Mouse (Mus musculus) gastrocnemius, adult 8-10 months (tissue): ENCODE results near the gene Ing4. TPM values are rescaled to one million over a fixed set of nuclear protein-coding genes. Genes with fewer than 3 reads are reported as not detected.
"Not testable (repeated sequence)": the region's sequence is repeated elsewhere in the genome, so short reads cannot be mapped to it uniquely, and the experiment has no call there.

Source experiments
- DNase-seq, 2 experiments: peaks; one replicate each; pipeline ENCODE4 v3.0.0; 2022; ENCODE audit warnings: low spot score in 2 of 2
- total RNA-seq, 4 experiments: library from RNA; stranded (reverse); gene quantifications; 2 replicates each; pipeline ENCODE4 v1.2.4; 2022

Ing4 gene
- 10 to 100 TPM; 19.8 to 22.3 (median 20.7) TPM for total RNA-seq

DNA sequence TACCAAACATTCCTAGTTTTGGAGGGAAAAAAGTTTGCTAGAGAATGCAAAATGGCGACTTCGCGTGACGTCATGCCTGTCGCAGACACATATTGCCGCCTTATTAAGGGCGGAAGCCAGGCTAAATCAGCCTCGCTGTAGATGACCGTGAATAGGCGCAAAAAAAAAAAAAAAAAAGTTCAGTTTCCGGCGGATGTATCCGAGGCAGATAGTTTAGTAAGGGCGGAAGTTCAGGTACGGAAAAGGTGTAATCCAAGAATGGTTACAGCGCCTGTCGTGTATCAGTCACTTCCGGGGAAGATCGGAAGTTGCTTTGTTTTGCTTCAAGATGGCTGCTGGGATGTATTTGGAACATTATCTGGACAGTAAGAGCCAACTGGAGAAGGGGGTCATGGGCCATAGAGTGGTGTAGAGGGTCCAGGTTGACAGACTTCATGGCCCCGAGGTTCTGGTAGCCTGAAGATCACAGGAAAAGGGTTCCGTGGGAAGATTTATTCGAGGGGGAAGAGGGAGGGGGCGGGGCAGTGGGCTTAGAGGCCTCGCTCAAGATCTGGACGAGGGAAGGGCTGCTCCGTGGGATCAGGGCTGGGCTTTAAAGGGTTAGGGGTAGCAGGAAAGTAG is at the start of gene Ing4:
Gene Ing4 (plus strand): TSS at position 228 of the 621 bp plus-strand sequence.
- DNase-seq = peak; percentile 74 to 86

GRCm38 (mm10) chr6:124992241-124992640 is 47.3 kb upstream of the Ing4 start:
- DNase-seq = no peak

DNA sequence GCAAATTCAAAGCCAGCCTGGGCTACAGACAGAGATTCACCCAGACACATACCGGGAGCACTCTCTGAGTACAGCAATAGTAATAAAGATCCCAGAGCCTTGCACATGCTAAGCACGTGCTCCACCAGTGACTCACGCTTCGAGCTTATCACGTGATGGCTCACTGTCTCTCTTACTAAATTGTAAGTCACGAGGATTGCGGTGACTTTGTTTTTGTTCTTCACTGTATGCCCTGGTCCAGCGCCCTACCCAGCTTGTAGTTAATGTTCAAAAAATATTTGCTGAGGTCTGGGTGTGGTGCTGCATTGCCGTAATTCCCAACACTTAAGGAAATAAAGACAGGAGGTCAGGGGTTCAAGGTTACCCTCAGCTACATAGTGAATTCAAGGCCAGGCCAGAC is 46.2 kb upstream of the Ing4 start:
- DNase-seq = no peak

DNA sequence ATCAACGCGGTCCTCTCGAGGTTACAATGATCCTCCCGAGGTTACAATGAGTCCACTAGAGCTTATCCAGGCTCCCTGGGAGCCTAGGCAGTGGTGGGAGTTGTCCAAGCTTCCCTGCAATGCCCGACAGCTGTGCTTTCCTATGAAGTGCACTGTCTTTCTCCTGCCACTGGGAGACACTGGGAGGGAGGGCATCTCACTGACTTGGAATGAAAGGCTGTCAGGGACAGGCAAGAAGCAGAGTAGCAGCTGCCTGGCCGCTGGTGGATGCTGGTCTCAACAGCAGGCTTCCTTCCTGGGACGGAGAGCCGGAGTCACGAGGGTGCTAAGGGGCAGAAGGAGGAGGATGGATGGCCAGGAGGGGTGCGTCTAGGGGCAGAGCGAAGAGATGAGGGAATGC is 45.7 kb upstream of the Ing4 start:
- no peak for DNase-seq

DNA sequence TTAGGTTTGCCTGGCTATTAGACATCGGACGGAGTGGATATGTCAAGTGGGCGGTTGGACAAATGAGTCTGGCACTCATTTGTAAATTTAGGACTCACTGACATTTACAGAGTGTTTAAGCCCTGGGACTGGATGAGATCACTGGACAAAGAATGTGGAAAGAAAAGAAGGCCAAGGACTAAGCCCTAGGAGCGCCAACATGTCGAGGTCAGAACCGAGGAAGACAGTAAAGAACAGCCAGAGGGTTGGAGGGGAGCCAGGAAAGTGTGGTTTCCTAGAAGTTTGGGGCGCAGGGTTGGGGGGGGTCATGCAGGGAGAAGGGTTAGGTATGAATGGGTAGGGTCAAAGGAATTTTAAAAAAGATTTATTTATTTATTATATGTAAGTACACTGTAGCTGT is 44.3 kb upstream of the Ing4 start:
- DNase-seq = no peak

- no peak for DNase-seq
These were observed 43.6 kb upstream of the Ing4 start for GRCm38 (mm10) chr6:124995831-124996403.

DNA sequence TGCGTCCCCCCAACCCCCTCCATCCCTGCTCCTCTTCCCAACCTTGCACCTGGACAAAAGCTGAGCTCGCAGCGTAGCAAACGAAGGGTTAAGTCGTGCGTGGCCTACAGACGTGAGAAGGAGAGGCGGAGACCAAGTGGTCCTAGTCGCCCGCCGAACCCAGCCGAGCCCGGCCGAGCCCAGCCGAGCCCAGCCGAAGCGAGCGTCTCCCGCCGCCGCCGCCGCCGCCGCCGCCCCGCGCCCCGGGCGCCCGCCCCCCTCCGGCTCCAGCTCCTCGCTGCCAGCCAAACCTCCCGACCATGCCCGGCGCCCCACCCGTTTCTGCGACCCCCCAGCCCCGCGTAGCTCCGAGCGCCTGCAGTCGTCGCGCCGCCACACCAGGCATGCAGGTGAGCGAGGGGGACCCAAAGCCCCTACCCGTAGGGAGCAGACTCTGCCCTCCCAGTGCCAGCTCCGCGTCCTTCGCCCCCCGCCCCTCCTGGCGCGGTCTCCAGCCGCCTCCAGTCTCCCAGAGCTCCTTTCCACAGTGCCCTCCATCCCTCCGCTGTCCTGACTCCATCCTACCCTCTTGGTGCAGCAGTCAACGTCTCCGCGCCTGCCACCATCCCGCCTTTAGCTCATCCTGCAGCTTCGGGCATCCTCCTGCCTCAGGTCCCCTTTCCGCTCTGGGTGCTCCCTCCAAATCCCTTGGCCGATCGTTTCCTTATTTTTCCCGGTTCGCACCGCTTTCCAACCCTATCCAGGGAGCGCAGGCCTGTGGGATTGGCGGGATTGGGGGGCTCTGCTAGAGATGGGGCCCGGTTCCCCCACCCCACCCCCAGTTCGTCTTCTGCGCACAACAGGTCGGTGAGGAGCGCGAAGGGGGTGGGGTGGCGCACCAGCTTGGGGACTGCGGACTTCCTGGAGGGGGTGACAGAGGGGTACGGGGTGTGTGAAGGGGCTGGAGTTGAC is 42.7 kb upstream of the Ing4 start, which contains the start of gene Pianp:
Gene Pianp (plus strand): TSS at position 144 of the 951 bp plus-strand sequence.
- DNase-seq = peak in 1 of 2 experiments; percentile 17

DNA sequence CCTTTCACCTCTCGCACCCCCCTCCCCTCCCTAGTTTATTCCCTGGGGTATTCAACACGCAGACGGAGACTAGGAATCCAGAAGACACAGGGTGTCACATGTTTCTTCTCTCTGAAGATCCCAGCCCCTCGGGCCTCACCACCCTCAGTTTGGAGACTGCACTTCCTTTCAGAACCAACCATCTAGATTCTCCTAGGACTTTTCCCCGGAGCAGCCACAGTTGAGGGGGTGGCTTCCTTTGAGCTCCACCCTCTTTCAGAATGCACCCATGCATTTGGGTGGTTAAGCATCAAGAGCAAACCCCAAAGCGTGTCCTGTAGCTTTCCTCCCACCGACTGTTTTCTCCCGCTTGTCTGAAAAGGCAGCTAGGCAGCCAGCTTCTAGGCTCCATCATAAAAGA is 41.5 kb upstream of the Ing4 start:
- DNase-seq = no peak

DNA sequence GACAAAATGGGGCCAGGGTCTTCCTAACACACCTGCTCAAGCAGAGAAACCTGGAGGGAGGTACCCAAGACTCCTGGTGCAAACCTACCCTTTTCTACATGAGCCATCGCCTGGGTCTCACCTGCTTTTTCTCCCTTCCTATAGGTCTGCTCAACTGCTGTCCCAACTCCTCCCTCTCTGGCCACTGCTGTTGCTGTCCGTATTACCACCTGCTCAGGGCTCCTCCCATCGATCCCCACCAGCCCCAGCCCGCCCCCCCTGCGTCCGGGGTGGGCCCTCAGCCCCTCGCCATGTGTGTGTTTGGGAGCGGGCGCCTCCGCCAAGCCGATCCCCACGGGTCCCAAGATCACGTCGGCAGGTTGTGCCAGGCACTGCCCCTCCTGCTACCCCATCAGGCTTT is 40.5 kb upstream of the Ing4 start:
- DNase-seq = no peak

GRCm38 (mm10) chr6:124999546-124999945 is 40.0 kb upstream of the Ing4 start:
- no peak for DNase-seq

GRCm38 (mm10) chr6:125003706-125004105 is 35.9 kb upstream of the Ing4 start:
- no peak for DNase-seq

GRCm38 (mm10) chr6:125005086-125005485 is 34.5 kb upstream of the Ing4 start:
- no peak for DNase-seq

GRCm38 (mm10) chr6:125008060-125008459 is 31.5 kb upstream of the Ing4 start:
- no peak for DNase-seq

- peak; percentile 96 to 97 for DNase-seq
These were observed 30.9 kb upstream of the Ing4 start for GRCm38 (mm10) chr6:125008586-125009128.

GRCm38 (mm10) chr6:125009129-125009180 is 30.6 kb upstream of the Ing4 start, which contains the start of gene Zfp384:
TSS of gene Zfp384 (plus strand) at chr6:125009145.
- DNase-seq = no peak

DNA sequence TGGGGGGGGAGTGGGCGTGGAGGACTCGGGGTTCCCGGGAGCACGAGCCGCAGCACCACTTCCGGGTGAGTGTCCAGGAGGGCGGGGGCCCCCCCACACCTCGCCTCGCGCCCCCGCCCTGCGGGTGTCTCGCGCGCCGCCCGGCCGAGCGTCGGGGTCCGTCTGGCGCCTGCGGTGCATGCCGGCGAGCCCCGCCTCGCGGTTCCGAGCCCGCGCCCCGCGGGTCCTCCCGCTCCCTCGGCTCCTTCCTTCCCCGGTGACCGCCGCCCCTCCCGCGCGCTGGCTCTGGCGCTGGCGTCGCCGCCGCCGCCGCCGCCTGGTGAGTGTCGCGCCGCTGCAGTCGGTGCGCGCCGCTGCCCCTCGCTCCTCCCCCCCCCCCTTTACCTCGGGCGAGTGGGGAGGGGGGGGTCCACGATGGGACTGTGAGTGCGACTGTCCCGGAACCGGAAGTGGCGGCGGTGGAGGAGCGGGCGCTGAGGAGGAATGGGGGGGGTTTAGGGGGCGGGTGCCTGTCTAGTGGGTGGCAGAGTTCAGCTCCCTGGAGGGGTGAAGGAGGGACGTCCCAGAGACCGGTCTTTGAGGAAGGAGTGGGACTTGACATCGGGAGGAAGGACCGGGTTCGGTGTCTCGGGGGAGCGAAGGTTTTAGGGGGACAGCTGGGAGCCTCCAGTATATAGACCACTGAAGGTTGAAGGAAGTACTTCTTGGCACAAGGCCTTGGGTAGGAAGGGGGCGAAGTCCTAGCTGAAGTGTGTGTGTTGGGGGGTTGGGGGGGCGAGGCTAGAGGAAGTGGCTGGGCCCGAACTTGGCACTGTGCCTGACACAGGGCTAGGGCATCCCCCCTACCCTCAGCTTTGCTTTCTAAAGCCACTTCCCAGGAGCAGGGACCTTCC is 30.1 kb upstream of the Ing4 start:
- peak; percentile 57 to 75 for DNase-seq

DNA sequence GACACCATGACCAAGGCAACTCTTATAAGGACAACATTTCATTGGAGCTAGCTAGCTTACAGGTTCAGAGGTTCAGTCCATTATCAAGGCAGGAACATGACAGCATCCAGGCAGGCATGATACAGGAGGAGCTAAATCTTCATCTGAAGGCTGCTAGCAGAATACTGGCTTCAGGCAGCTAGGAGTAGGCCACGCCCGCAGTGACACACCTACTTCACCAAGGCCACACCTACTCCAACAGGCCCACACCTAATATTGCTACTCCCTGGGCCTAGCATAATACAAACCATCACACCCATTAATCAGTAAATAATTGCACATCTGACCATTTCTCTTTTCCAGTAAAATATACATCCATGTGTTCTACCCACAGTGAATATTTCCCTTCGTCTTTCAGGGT is 21.9 kb upstream of the Ing4 start:
- no peak for DNase-seq

DNA sequence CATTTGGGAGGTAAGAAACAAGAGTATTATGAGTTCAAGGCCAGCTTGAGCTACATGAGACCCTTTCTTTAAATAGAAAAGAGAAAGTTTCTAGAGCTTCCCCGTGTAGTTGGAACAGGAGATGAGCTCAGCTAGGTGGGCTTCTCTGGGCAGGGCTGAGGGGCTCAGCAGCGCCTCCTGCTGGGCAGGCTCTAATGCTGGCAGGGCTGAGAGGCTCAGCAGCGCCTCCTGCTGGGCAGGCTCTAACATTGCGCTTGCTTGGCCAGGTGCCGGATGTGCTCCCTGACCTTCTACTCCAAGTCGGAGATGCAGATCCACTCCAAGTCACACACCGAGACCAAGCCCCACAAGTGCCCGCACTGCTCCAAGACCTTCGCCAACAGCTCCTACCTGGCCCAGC is 9.0 kb upstream of the Ing4 start:
- DNase-seq = not testable (repeated sequence)

- no peak for DNase-seq
These were observed 8.0 kb upstream of the Ing4 start for GRCm38 (mm10) chr6:125031604-125032003.

GRCm38 (mm10) chr6:125038666-125039065 is 894 bp upstream of the Ing4 start:
- no peak for DNase-seq

DNA sequence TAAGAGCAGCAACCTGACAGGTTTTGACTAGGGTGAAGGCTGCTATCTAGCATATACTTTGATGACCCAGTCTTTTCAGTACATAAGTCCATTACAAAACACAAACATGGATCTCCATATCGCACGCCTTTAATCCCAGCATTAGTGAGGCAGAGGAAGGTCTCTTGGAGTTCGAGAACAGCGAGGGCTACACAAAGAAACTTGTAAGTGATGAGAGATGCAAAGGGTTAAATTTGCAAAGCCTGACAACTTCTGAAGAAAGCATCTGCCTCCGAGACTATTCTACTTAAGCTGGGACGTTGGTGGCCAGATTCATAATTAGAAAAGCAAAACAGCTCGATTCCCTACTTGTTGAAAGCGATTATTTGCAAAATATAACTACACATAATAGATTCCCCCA is 429 bp upstream of the Ing4 start:
- DNase-seq = no peak

- no peak for DNase-seq
These were observed 661 bp downstream of the Ing4 start for GRCm38 (mm10) chr6:125040221-125040620.
